Mouse (Mus musculus) kidney, embryonic 16.5 days (tissue): ENCODE results near the gene Btbd7. TPM values are rescaled to one million over a fixed set of nuclear protein-coding genes. Genes with fewer than 3 reads are reported as not detected.

ENCODE experiments used
- polyA plus RNA-seq: library from polyadenylated mRNA; unstranded; fragments of >200 nt; fragmentation: Nextera tagmentation; extraction: Ambion mirVana; gene quantifications from 2 replicates; pipeline ENCODE4 v1.2.1, GENCODE M21; 2015

Gene Btbd7
- polyA plus RNA-seq, 1 experiment from 2014 or later: 14.5 TPM

Other genes starting within 250 kb of the Btbd7 start
- 23.9 and 24.5 TPM in 2 replicates for gene Itpk1, start 173.5 kb downstream of the Btbd7 start, polyA plus RNA-seq
- gene Moap1, start 134.8 kb downstream of the Btbd7 start, polyA plus RNA-seq: 29.3 and 32.4 TPM in 2 replicates
- 9.5 and 11.0 TPM in 2 replicates for gene Tmem251, start 134.7 kb downstream of the Btbd7 start, polyA plus RNA-seq
- gene Gm28051, start 120.7 kb downstream of the Btbd7 start, polyA plus RNA-seq: not detected in 2 replicates
- gene Gon7, start 120.7 kb downstream of the Btbd7 start, polyA plus RNA-seq: 29.3 and 34.0 TPM in 2 replicates
- 45.6 and 47.6 TPM in 2 replicates for gene Ubr7, start 120.5 kb downstream of the Btbd7 start, polyA plus RNA-seq
- gene Gm20604, start 119.8 kb downstream of the Btbd7 start, polyA plus RNA-seq: 26.6 and 27.2 TPM in 2 replicates
- not detected in 2 replicates for gene Cox8c, start 20.8 kb upstream of the Btbd7 start, polyA plus RNA-seq
- 0.17 and 0.23 TPM in 2 replicates for gene Unc79, start 70.4 kb upstream of the Btbd7 start, polyA plus RNA-seq